Mouse (Mus musculus) heart, postnatal 4 days (tissue): ENCODE measurements around the gene Pik3c2b. TPM values are rescaled to one million over a fixed set of nuclear protein-coding genes. Genes with fewer than 3 reads are reported as not detected.
"Not testable (repeated sequence)": the region's sequence is repeated elsewhere in the genome, so short reads cannot be mapped to it uniquely, and the experiment has no call there.

ENCODE experiments used
- DNase-seq: peaks from one replicate; pipeline ENCODE4 v3.0.0; 2021
- total RNA-seq, 2 experiments: library from RNA; stranded (reverse); gene quantifications; 2 replicates each; pipeline ENCODE4 v1.2.3; 2021

Gene Pik3c2b
- total RNA-seq, 2 experiments from 2014 or later: 29.8 to 30.8 TPM

GRCm38 (mm10) chr1:133033316-133034090 lies 12.0 kb upstream of the Pik3c2b start:
- DNase-seq: peak; percentile 73

- peak; percentile 67 for DNase-seq
Measured at GRCm38 (mm10) chr1:133034091-133034460, 11.4 kb upstream of the Pik3c2b start.

- not testable (repeated sequence) for DNase-seq
Measured at GRCm38 (mm10) chr1:133034682-133035081, 10.8 kb upstream of the Pik3c2b start.

GRCm38 (mm10) chr1:133039505-133039949 lies 5.9 kb upstream of the Pik3c2b start:
- DNase-seq: peak; percentile 67

- peak; percentile 85 for DNase-seq
Measured at GRCm38 (mm10) chr1:133045861-133046440, 484 bp downstream of the Pik3c2b start.

GRCm38 (mm10) chr1:133046441-133046931 lies 1.0 kb downstream of the Pik3c2b start:
- DNase-seq: peak; percentile 50

GRCm38 (mm10) chr1:133047575-133047974 lies 2.1 kb downstream of the Pik3c2b start:
- no peak for DNase-seq

GRCm38 (mm10) chr1:133048690-133049089 lies 3.2 kb downstream of the Pik3c2b start:
- DNase-seq: no peak

GRCm38 (mm10) chr1:133050001-133050431 lies 4.5 kb downstream of the Pik3c2b start:
- no peak for DNase-seq

- no peak for DNase-seq
Measured at GRCm38 (mm10) chr1:133051829-133052228, 6.4 kb downstream of the Pik3c2b start.

- DNase-seq: no peak
Measured at GRCm38 (mm10) chr1:133053034-133053433, 7.6 kb downstream of the Pik3c2b start.

GRCm38 (mm10) chr1:133054326-133054725 lies 8.9 kb downstream of the Pik3c2b start:
- no peak for DNase-seq

- peak; percentile 32 for DNase-seq
Measured at GRCm38 (mm10) chr1:133057345-133058034, 12.0 kb downstream of the Pik3c2b start.

GRCm38 (mm10) chr1:133059592-133059991 lies 14.1 kb downstream of the Pik3c2b start:
- no peak for DNase-seq

GRCm38 (mm10) chr1:133060681-133061080 lies 15.2 kb downstream of the Pik3c2b start:
- DNase-seq: no peak

- DNase-seq: no peak
Measured at GRCm38 (mm10) chr1:133063164-133063563, 17.7 kb downstream of the Pik3c2b start.

GRCm38 (mm10) chr1:133068268-133068667 lies 22.8 kb downstream of the Pik3c2b start:
- DNase-seq: peak; percentile 67

GRCm38 (mm10) chr1:133068669-133069274 lies 23.3 kb downstream of the Pik3c2b start:
- DNase-seq: no peak

GRCm38 (mm10) chr1:133069275-133070120 lies 24.0 kb downstream of the Pik3c2b start:
- peak; percentile 40 for DNase-seq

- DNase-seq: peak; percentile 51
Measured at GRCm38 (mm10) chr1:133070157-133070556, 24.7 kb downstream of the Pik3c2b start.

GRCm38 (mm10) chr1:133071666-133072381 lies 26.4 kb downstream of the Pik3c2b start:
- DNase-seq: peak; percentile 69
